Mouse (Mus musculus): ENCODE measurements at regions not wholly inside any gene's neighbourhood (a gene's known extent, or its start where the extent isn't known, plus 50 kb on each side); places are given as distances from the start of the nearest gene placed in this dataset.

DNA sequence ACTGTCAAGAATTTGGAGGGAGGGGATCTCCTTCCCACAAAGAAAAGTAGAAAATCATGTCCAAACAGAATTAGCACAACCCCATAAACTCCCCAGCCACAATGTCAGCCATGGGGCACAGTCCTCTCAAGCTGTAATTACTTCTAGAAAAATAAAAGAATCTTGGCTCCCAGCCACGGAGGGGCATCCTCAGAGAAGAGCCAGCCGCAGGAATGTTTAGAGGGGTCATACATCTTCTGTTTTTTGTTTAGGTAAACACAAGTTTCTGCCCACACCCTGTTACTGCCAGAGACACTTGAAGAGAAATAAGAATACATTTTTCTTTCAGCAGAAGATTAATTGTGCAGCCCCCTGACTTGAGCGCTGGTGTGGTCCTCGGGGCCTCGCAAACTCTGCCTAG lies 362.5 kb upstream of the Nfe2l3 start:
- TF ChIP-seq CTCF (IDR thresholded peaks at IDR 0.05) (no peak), EP300 (IDR thresholded peaks at IDR 0.05) (no peak)

Data from lung, postnatal 0 days (tissue).